Mouse (Mus musculus) kidney, adult 2 months (tissue): ENCODE data around the gene Mecom. TPM values are rescaled to one million over a fixed set of nuclear protein-coding genes. Genes with fewer than 3 reads are reported as not detected.
A peak's percentile ranks its signal among the peaks of the same experiment; 100 is the strongest.

Experiments used
- DNase-seq: peaks from one replicate; pipeline ENCODE4 v3.0.0; 2021
- H3K27ac ChIP-seq: fragments of 200-500 bp; 2 replicates; pipeline ENCODE4 v1.5.1; 2012; ENCODE audit warnings: low read depth, low read length, control low read depth, inconsistent platforms; ENCODE audit not compliant: insufficient read depth
- H3K27me3 ChIP-seq: fragments of 200-500 bp; replicated peaks from 2 replicates; pipeline ENCODE4 v1.6.1; 2012; ENCODE audit warnings: mild to moderate bottlenecking, moderate library complexity, low read length, inconsistent platforms; ENCODE audit not compliant: control insufficient read depth, insufficient read depth
- H3K36me3 ChIP-seq: fragments of 200-500 bp; 2 replicates; pipeline ENCODE4 v1.6.1; 2012; ENCODE audit warnings: mild to moderate bottlenecking, moderate library complexity, low read length, inconsistent platforms; ENCODE audit not compliant: control insufficient read depth, insufficient read depth
- H3K4me1 ChIP-seq: fragments of 200-500 bp; 2 replicates; pipeline ENCODE4 v1.6.1; 2011; ENCODE audit warnings: low read length; ENCODE audit not compliant: control insufficient read depth, insufficient read depth
- H3K4me3 ChIP-seq: fragments of 200-500 bp; 2 replicates; pipeline ENCODE4 v1.5.1; 2011; ENCODE audit warnings: mild to moderate bottlenecking, low read depth, low read length, control low read depth; ENCODE audit not compliant: insufficient read depth
- CTCF ChIP-seq: fragments of 200-500 bp; conservative IDR thresholded peaks from 2 replicates; pipeline ENCODE4 v1.5.1; 2011; ENCODE audit warnings: low read depth, mild to moderate bottlenecking, control low read depth, low read length, moderate library complexity, mixed read lengths; ENCODE audit not compliant: insufficient read depth, insufficient read length
- POLR2A ChIP-seq: fragments of 200-500 bp; IDR thresholded peaks from one replicate; pipeline ENCODE4 v1.6.1; 2011; ENCODE audit warnings: low read depth, low read length, control low read depth
- WGBS: fragments of 180-500 bp; shearing (Covaris S2); methylation state at CpG from one replicate; pipeline ENCODE4 v1.1.7; 2018; 5-methylcytosine and 5-hydroxymethylcytosine counted together
- polyA plus RNA-seq: library from polyadenylated mRNA; depleted of rRNA; stranded (reverse); fragments of >200 nt; gene quantifications from 2 replicates; pipeline ENCODE4 v1.2.3, GENCODE M21; 2012

Mecom gene
- polyA plus RNA-seq, 1 experiment = 12.9 TPM

DNA sequence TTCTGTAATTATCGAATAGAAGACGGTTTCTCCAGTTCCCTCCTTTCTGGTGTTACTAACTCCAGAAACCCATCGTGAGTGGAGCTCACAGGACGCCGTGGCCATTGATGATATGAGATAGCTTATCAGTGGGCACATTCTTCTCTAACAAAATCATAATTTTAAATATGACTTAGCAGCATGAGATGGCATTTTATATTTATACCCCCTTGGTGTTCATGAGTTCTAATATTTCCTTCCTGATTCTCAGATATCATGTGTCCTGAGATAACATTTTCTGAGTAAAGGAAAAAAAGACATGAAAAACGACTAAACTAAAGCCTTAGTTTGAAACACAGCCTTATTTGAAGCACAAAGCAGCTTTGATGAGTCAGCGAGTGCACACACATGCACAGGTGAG, 481.3 kb downstream of the Mecom start:
- no peaks in the 10 kb centered on the region for H3K27me3 ChIP-seq
- 54% methylated on average over 7 of the region's 7 CpGs for WGBS
- no peaks in the 10 kb centered on the region for H3K36me3 ChIP-seq
- no peaks in the 10 kb centered on the region for H3K4me1 ChIP-seq
- no peak overlapping the region for H3K27ac ChIP-seq
- no peak overlapping the region for H3K4me3 ChIP-seq
- TF ChIP-seq POLR2A = no peak
- no peak for TF ChIP-seq CTCF
- no peak for DNase-seq

DNA sequence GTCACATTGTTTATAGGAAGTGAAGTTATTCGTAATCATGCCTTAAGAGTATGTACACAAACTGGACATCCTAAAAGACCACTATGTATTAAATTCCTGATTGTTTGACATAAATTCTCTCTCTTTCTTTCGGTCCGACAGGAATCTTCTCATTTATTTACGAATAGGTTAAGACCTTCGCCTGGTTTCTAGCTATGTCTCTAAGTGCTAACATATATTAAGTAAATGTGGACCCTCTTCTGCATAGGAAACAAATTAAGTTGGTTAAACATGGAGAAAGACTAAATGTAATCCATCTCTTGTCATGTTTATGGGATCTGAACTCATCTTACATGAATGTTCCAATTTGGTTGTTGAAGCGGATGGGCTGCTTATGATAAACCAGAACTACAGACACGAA, 487.8 kb downstream of the Mecom start:
- DNase-seq = no peak
- no peak overlapping the region for H3K4me3 ChIP-seq
- no peaks in the 10 kb centered on the region for H3K36me3 ChIP-seq
- no peaks in the 10 kb centered on the region for H3K27me3 ChIP-seq
- no peaks in the 10 kb centered on the region for H3K4me1 ChIP-seq
- H3K27ac ChIP-seq = no peak overlapping the region
- WGBS = 90% methylated on average over 7 of the region's 7 CpGs
- TF ChIP-seq POLR2A (no peak), CTCF (no peak)

DNA sequence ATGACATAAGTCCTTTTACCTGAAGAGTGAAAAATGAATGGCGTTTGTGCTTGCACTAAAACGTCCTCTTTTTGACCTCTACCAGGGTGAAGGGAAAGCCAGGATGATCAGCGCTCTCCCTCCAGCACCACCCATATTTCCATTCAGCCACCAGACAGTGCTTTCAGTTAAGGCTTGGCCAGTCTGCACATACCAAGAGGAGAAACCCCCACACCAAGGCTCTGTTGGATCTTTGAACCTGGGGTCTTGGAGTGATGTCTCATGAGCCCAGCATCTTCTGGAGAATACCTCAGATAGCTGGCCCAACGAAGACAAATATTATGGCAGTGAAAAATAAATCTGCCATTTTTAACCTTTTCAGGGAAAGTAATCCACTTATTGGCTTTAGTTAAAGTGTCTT, 488.2 kb downstream of the Mecom start:
- 70% methylated on average over 4 of the region's 4 CpGs for WGBS
- no peaks in the 10 kb centered on the region for H3K36me3 ChIP-seq
- H3K4me3 ChIP-seq = no peak overlapping the region
- H3K27ac ChIP-seq = no peak overlapping the region
- no peaks in the 10 kb centered on the region for H3K4me1 ChIP-seq
- DNase-seq = no peak
- TF ChIP-seq CTCF (no peak), POLR2A (no peak)
- H3K27me3 ChIP-seq = no peaks in the 10 kb centered on the region

DNA sequence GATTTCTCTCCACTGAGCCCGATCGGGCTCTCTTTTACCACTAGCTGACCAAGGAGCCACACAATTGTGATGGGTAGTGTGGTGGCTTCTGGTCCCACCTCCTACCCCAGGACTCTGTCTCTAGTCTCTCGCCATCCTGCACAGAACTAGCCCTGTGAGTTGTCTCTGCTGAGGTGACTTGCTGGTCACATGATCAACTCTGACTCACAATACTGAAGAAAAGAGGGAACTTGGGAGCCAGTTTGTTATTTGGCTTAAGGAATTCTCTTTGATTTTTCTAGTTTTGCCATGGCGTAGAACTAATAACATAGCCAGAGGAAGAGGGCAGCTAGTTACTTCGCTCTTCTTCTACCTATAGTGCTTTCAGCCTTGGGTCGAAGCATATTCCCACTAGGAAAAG, 496.5 kb downstream of the Mecom start:
- 94% methylated on average over 6 of the region's 6 CpGs for WGBS
- no peak overlapping the region for H3K4me3 ChIP-seq
- no peak for DNase-seq

DNA sequence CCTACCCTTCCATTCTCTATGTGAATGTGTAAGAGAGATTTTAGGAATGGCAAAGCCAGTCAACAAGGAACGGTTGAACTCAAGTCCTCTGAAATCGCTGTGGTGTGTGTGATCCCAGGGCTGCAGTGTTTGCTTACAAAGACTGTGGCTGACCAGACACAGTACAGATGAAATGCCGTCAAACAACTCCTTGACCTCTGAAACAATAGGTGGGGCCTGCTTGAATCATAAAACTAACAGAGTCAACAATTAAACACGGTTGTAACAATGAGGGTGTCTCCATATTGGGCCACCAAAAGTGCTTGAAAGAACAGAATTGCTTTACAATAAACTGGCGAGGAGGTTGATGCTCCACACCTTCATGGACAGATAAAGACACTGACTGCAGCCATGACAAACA, 497.0 kb downstream of the Mecom start:
- WGBS = 69% methylated on average over 5 of the region's 5 CpGs
- no peaks in the 10 kb centered on the region for H3K36me3 ChIP-seq
- no peak overlapping the region for H3K4me3 ChIP-seq
- H3K27me3 ChIP-seq = no peaks in the 10 kb centered on the region
- H3K4me1 ChIP-seq = no peaks in the 10 kb centered on the region
- no peak for DNase-seq
- H3K27ac ChIP-seq = no peak overlapping the region
- TF ChIP-seq POLR2A = no peak
- no peak for TF ChIP-seq CTCF

More for the DNA sequence above, 496.5 kb downstream of the Mecom start:
- no peak for TF ChIP-seq CTCF
- no peak for TF ChIP-seq POLR2A
- Histone ChIP-seq H3K36me3 (no peaks in the 10 kb centered on the region), H3K27me3 (no peaks in the 10 kb centered on the region), H3K4me1 (no peaks in the 10 kb centered on the region), H3K27ac (no peak overlapping the region)

DNA sequence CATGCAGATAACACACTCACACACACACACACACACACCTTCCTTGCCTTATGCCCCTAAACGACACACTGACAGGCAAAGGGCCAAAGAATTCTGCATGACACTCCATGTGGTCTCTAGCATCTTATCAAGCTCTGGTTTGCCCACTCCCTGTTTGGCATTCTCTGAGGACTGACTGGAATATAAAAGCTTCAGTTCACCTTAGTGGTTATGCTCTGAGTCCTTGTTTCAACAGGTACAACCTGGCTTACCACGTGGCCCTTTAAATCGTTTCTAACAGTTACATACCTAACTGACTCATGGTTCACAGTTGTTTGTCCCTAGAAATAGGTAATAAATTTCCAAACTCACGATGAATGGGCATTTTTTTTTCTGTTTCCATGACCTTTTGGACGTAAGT, 499.0 kb downstream of the Mecom start:
- no peaks in the 10 kb centered on the region for H3K36me3 ChIP-seq
- H3K4me3 ChIP-seq = no peak overlapping the region
- 67% methylated on average over 5 of the region's 5 CpGs for WGBS
- TF ChIP-seq POLR2A (no peak), CTCF (no peak)
- no peaks in the 10 kb centered on the region for H3K4me1 ChIP-seq
- peak; percentile 3 for DNase-seq
- H3K27ac ChIP-seq = no peak overlapping the region
- no peaks in the 10 kb centered on the region for H3K27me3 ChIP-seq

DNA sequence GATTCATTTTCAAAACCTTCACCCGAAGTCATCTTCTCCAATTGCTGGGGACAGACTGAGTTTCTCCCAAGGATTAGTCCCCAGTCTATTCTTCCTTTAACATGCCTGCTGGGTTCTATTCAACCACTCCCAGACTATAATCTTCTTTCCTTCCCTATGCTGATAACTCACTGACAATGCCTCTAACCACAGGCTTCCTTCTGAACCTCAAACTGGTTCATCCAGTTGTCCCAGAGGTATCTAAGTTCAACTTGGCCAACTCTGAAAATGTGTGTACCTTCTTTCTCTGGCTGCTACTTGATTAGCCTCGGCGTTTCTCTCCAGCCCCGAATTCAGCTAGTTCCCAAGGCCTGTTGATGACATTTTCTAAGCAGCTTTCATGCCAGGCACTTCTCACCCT, 499.7 kb downstream of the Mecom start:
- Histone ChIP-seq H3K27me3 (no peaks in the 10 kb centered on the region), H3K36me3 (no peaks in the 10 kb centered on the region), H3K4me1 (no peaks in the 10 kb centered on the region), H3K27ac (no peak overlapping the region), H3K4me3 (no peak overlapping the region)
- 71% methylated on average over 4 of the region's 4 CpGs for WGBS
- no peak for DNase-seq
- TF ChIP-seq CTCF = no peak
- no peak for TF ChIP-seq POLR2A

DNA sequence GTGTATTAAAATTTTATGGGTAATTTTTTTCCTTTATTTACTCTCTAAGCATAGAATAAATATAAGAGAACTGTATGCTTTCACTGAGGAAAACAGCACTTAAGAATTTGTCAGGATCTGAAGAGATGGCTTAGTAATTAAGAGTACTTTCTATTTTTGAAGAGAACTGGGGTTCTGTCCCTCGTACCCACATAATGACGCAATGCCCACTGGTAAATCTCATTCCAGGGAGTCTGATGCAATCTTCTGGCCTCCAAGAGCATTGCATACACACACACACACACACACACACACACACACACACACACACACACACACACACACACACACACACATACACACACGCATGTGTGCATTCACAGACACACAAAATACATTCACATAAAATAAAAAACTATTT, 504.3 kb downstream of the Mecom start:
- 97% methylated on average over 3 of the region's 3 CpGs for WGBS
- no peaks in the 10 kb centered on the region for H3K27me3 ChIP-seq
- no peak overlapping the region for H3K4me3 ChIP-seq
- TF ChIP-seq CTCF (no peak), POLR2A (no peak)
- H3K27ac ChIP-seq = no peak overlapping the region
- no peak for DNase-seq
- no peaks in the 10 kb centered on the region; the same call in 1 of the 2 replicates for H3K36me3 ChIP-seq
- no peaks in the 10 kb centered on the region for H3K4me1 ChIP-seq
